Mouse (Mus musculus) midbrain, embryonic 14.5 days (tissue): ENCODE measurements at regions not wholly inside any gene's neighbourhood (a gene's known extent, or its start where the extent isn't known, plus 50 kb on each side); places are given as distances from the start of the nearest gene placed in this dataset.
A peak's percentile ranks its signal among the peaks of the same experiment; 100 is the strongest.

ENCODE experiments used
- ATAC-seq: fragments of 200-750 bp; cut with Nextera tagmentation; 2 replicates; pipeline ENCODE4 v1.8.0; 2017; ENCODE audit warnings: moderate number of reproducible peaks, moderate library complexity; ENCODE audit not compliant: low FRiP score, low TSS enrichment
- DNase-seq: peaks from one replicate; pipeline ENCODE4 v3.0.0-alpha.2; 2015
- H3K27ac ChIP-seq: fragments of 300-500 bp; sonication (generic); replicated peaks from 2 replicates; pipeline ENCODE4 v1.5.1; 2014; ENCODE audit warnings: mild to moderate bottlenecking, low read depth, low read length, moderate library complexity
- H3K27me3 ChIP-seq: fragments of 300-500 bp; sonication (generic); 2 replicates; pipeline ENCODE4 v1.6.1; 2014; ENCODE audit warnings: low read length, control low read depth, mixed read lengths; ENCODE audit not compliant: control insufficient read depth, insufficient read depth
- H3K36me3 ChIP-seq: fragments of 300-500 bp; sonication (generic); 2 replicates; pipeline ENCODE4 v1.6.1; 2014; ENCODE audit warnings: low read length, control low read depth; ENCODE audit not compliant: control insufficient read depth, insufficient read depth
- H3K4me1 ChIP-seq: fragments of 300-500 bp; sonication (generic); 2 replicates; pipeline ENCODE4 v1.6.1; 2014; ENCODE audit warnings: mild to moderate bottlenecking, antibody characterized with exemption, low read length, control low read depth; ENCODE audit not compliant: control insufficient read depth, insufficient read depth
- H3K4me2 ChIP-seq: fragments of 300-500 bp; sonication (generic); 2 replicates; pipeline ENCODE4 v1.6.1; 2014; ENCODE audit warnings: mild to moderate bottlenecking, low read length, moderate library complexity
- H3K4me3 ChIP-seq: fragments of 300-500 bp; sonication (generic); replicated peaks from 2 replicates; pipeline ENCODE4 v1.5.1; 2014; ENCODE audit warnings: low read depth, low read length
- H3K9ac ChIP-seq: fragments of 300-500 bp; sonication (generic); replicated peaks from 2 replicates; pipeline ENCODE4 v1.6.1; 2014; ENCODE audit warnings: mild to moderate bottlenecking, low read length, moderate library complexity
- H3K9me3 ChIP-seq: fragments of 300-500 bp; sonication (generic); 2 replicates; pipeline ENCODE4 v1.6.1; 2016; ENCODE audit warnings: low read length, control low read depth, mixed read lengths; ENCODE audit not compliant: control insufficient read depth
- WGBS: fragments of 180-500 bp; shearing (Covaris S2); extraction: QIAGEN DNeasy Blood & Tissue Kit; methylation state at CpG from one replicate; pipeline ENCODE4 v1.1.7; 2014; 5-methylcytosine and 5-hydroxymethylcytosine counted together

- H3K9ac ChIP-seq: no peak overlapping the region
- H3K9me3 ChIP-seq: no peaks in the 10 kb centered on the region
- peak; percentile 57 for DNase-seq
- no peak overlapping the region for H3K4me2 ChIP-seq
- no peak overlapping the region for H3K27ac ChIP-seq
- H3K4me1 ChIP-seq: peaks cover 4% of the 10 kb centered on the region; the same call in 1 of the 2 replicates
- ATAC-seq: no peak
- H3K27me3 ChIP-seq: no peaks in the 10 kb centered on the region; the same call in 1 of the 2 replicates
- no peaks in the 10 kb centered on the region for H3K36me3 ChIP-seq
- WGBS: 4% methylated on average over 9 of the region's 9 CpGs
- no peak overlapping the region for H3K4me3 ChIP-seq
These were observed 322.6 kb downstream of the Matn1 start for GRCm38 (mm10) chr4:131266764-131267163.

- DNase-seq (peak; percentile 80), ATAC-seq (no peak)
- WGBS: 55% methylated on average over 10 of the region's 10 CpGs
These were observed 323.6 kb downstream of the Matn1 start for GRCm38 (mm10) chr4:131267760-131268159.

GRCm38 (mm10) chr4:131270192-131270591, 326.0 kb downstream of the Matn1 start:
- peak; percentile 60 for DNase-seq
- WGBS: 18% methylated on average over 7 of the region's 7 CpGs

More at GRCm38 (mm10) chr4:131267760-131268159, 323.6 kb downstream of the Matn1 start:
- Histone ChIP-seq H3K9ac (no peak overlapping the region), H3K9me3 (no peaks in the 10 kb centered on the region), H3K4me2 (no peak overlapping the region), H3K4me3 (no peak overlapping the region), H3K4me1 (peaks cover 4% of the 10 kb centered on the region; the same call in 1 of the 2 replicates), H3K36me3 (no peaks in the 10 kb centered on the region), H3K27me3 (no peaks in the 10 kb centered on the region; the same call in 1 of the 2 replicates), H3K27ac (no peak overlapping the region)

GRCm38 (mm10) chr4:131272060-131272459, 327.9 kb downstream of the Matn1 start:
- WGBS: 83% methylated on average over 7 of the region's 7 CpGs

More at GRCm38 (mm10) chr4:131270192-131270591, 326.0 kb downstream of the Matn1 start:
- Histone ChIP-seq H3K27ac (no peak overlapping the region), H3K27me3 (no peaks in the 10 kb centered on the region), H3K9me3 (no peaks in the 10 kb centered on the region), H3K4me1 (peaks cover 4% of the 10 kb centered on the region; the same call in 1 of the 2 replicates), H3K4me3 (no peak overlapping the region), H3K36me3 (no peaks in the 10 kb centered on the region), H3K9ac (no peak overlapping the region), H3K4me2 (no peak overlapping the region)
- ATAC-seq: no peak

GRCm38 (mm10) chr4:131293560-131293959, 349.4 kb downstream of the Matn1 start:
- Histone ChIP-seq H3K27me3 (no peaks in the 10 kb centered on the region), H3K4me1 (no peaks in the 10 kb centered on the region), H3K4me2 (no peak overlapping the region), H3K4me3 (no peak overlapping the region), H3K9me3 (no peaks in the 10 kb centered on the region), H3K27ac (no peak overlapping the region), H3K9ac (no peak overlapping the region), H3K36me3 (no peaks in the 10 kb centered on the region)
- DNase-seq: no peak
- ATAC-seq: no peak
- 91% methylated on average over 2 of the region's 2 CpGs for WGBS

More at GRCm38 (mm10) chr4:131272060-131272459, 327.9 kb downstream of the Matn1 start:
- peaks cover 4% of the 10 kb centered on the region; the same call in 1 of the 2 replicates for H3K4me1 ChIP-seq
- H3K9me3 ChIP-seq: no peaks in the 10 kb centered on the region
- DNase-seq: no peak
- H3K4me2 ChIP-seq: no peak overlapping the region
- ATAC-seq: no peak
- no peak overlapping the region for H3K4me3 ChIP-seq
- no peak overlapping the region for H3K9ac ChIP-seq
- no peaks in the 10 kb centered on the region for H3K36me3 ChIP-seq
- no peak overlapping the region for H3K27ac ChIP-seq
- no peaks in the 10 kb centered on the region for H3K27me3 ChIP-seq

GRCm38 (mm10) chr4:131298011-131298674, 354.0 kb downstream of the Matn1 start:
- DNase-seq: no peak
- H3K4me2 ChIP-seq: no peak overlapping the region
- no peak overlapping the region for H3K4me3 ChIP-seq
- no peak overlapping the region for H3K27ac ChIP-seq
- no peaks in the 10 kb centered on the region for H3K27me3 ChIP-seq
- no peaks in the 10 kb centered on the region for H3K36me3 ChIP-seq
- H3K9ac ChIP-seq: no peak overlapping the region
- ATAC-seq: no peak
- H3K4me1 ChIP-seq: no peaks in the 10 kb centered on the region
- no peaks in the 10 kb centered on the region for H3K9me3 ChIP-seq
- WGBS: 78% methylated on average over 14 of the region's 14 CpGs

GRCm38 (mm10) chr4:131303936-131304335, 359.8 kb downstream of the Matn1 start:
- no peak for ATAC-seq
- H3K4me3 ChIP-seq: no peak overlapping the region
- H3K9me3 ChIP-seq: no peaks in the 10 kb centered on the region
- no peak for DNase-seq
- H3K9ac ChIP-seq: no peak overlapping the region
- no peak overlapping the region for H3K27ac ChIP-seq
- WGBS: 69% methylated on average over 3 of the region's 3 CpGs
- no peak overlapping the region for H3K4me2 ChIP-seq
- no peaks in the 10 kb centered on the region for H3K27me3 ChIP-seq
- H3K36me3 ChIP-seq: no peaks in the 10 kb centered on the region
- no peaks in the 10 kb centered on the region for H3K4me1 ChIP-seq

- Histone ChIP-seq H3K4me3 (no peak overlapping the region), H3K27me3 (no peaks in the 10 kb centered on the region), H3K9ac (no peak overlapping the region), H3K36me3 (no peaks in the 10 kb centered on the region), H3K27ac (no peak overlapping the region), H3K4me1 (no peaks in the 10 kb centered on the region), H3K9me3 (no peaks in the 10 kb centered on the region), H3K4me2 (no peak overlapping the region)
- DNase-seq: peak; percentile 44
- ATAC-seq: no peak
- 71% methylated on average over 12 of the region's 12 CpGs for WGBS
These were observed 360.2 kb downstream of the Matn1 start for GRCm38 (mm10) chr4:131304361-131304777.

GRCm38 (mm10) chr4:131314231-131314630, 370.0 kb downstream of the Matn1 start:
- no peak overlapping the region for H3K9ac ChIP-seq
- H3K9me3 ChIP-seq: no peaks in the 10 kb centered on the region
- H3K27me3 ChIP-seq: no peaks in the 10 kb centered on the region
- ATAC-seq (no peak), DNase-seq (no peak)
- H3K4me1 ChIP-seq: no peaks in the 10 kb centered on the region
- 64% methylated on average over 3 of the region's 3 CpGs for WGBS
- H3K4me3 ChIP-seq: no peak overlapping the region
- H3K4me2 ChIP-seq: no peak overlapping the region
- H3K36me3 ChIP-seq: no peaks in the 10 kb centered on the region
- no peak overlapping the region for H3K27ac ChIP-seq
